Mouse (Mus musculus) gastrocnemius, postnatal 4 days (tissue): ENCODE results near the gene Bfsp2. TPM values are rescaled to one million over a fixed set of nuclear protein-coding genes. Genes with fewer than 3 reads are reported as not detected.

Experiments
- DNase-seq, 2 experiments: peaks; one replicate each; pipeline ENCODE4 v3.0.0; 2021 to 2022; ENCODE audit warnings: low spot score in 2 of 2, mixed read lengths in 2 of 2
- long read RNA-seq, 2 experiments: library from polyadenylated mRNA; stranded (forward); transcript quantifications; one replicate each; pipeline ENCODE4 v2.0.0; 2021
- total RNA-seq, 2 experiments: library from RNA; stranded (reverse); gene quantifications; 2 replicates each; pipeline ENCODE4 v1.2.3; 2021

Bfsp2 gene
- under 1 TPM; 0.62 to 0.64 TPM for total RNA-seq
- long read RNA-seq, experiment 1, partial matches to known transcripts = 0 of 1 reads
- long read RNA-seq, experiment 1, other reads (novel, unspliced or antisense) = 1 of 1 reads
- long read RNA-seq, experiment 2, partial matches to known transcripts = 1 of 4 reads
- long read RNA-seq, experiment 2, other reads (novel, unspliced or antisense) = 3 of 4 reads

- no peak for DNase-seq
Observed at GRCm38 (mm10) chr9:103480044-103480576, at the start of gene Bfsp2. TSS of gene Bfsp2 (minus strand) at chr9:103480420.

DNA sequence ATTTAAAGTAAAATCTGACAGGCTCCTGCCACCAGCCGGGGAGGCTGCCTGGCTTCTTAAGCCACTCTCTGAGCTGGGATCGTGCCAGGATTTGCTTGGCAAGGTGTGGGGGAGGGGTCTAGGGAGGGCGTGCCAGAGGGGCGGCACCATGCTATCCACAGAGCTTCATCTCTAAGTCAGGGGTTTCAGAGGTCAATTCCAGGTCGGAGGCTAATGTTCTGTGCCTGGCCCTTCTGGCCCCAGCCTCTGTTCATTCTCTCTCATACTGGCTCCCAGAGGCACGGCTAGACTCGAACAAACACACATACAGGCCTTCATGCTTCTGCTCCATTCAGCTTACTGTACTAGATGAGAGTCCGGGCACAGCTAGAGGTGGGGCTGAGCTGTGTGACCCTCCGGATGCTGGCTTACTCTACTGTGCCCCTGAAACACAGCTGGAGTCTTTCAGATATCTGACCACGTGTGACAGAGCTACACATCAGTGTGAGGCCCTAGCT, 44.9 kb upstream of the Bfsp2 start:
- no peak for DNase-seq

DNA sequence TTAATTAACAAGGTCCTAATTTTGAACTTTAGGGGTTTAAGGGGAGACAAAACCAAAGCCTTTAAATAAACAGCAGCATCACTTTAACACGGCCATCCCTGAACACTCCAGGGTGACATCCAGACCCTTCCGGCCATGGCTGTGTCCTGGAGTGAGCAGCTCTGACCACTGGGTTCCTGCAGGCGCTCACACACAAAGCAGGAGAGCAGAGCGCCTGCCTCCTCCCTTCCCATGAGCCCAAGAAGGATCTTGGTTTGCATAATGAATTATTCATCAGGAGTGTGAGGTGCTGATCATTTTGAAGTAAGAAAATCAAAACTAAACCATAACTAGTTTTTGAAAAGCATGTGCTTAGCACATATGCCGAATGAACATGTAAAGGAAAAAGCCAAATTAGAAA, 44.4 kb upstream of the Bfsp2 start:
- DNase-seq = no peak

GRCm38 (mm10) chr9:103523742-103524403, 43.7 kb upstream of the Bfsp2 start:
- DNase-seq = no peak

DNA sequence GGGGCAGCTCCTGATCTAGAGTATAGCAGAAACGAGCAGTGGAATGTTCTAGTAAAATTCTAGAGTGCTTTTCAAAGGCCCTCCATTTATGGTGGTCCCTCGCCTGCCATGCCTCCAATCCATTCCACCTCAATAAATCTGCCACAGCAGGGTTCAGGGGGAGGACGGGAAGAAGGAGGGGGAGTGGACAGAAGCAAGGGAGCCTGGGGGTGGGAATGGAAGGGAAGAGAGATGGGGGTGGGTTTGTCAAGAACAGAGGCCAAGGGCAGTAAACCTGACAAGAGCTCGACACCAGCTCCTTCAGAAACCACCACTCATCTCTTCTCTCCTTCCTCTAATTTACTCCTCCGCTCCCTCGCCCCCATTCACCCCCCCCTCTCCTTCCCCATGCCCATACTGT, 42.8 kb upstream of the Bfsp2 start:
- no peak for DNase-seq

DNA sequence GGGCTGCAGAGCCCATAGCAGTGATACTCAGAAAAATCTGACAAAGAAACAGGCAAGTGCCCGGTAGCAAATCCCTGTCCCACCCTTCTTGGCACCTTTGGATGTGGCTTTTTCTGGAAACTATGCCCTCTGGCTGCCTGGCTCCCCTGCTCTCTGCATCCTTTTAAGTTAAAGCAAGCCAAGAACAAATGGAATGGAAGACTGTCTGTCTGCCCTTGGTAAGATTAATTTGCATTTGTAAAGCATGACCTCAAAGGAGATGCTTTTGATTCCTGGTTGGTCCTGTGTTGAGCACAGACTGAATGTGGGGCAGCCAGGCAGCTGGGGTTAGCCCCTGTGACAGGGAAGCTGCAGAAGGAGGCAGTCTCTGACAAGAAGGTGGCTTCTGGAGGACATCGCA, 33.7 kb upstream of the Bfsp2 start:
- no peak for DNase-seq

GRCm38 (mm10) chr9:103512257-103512656, 32.0 kb upstream of the Bfsp2 start:
- no peak for DNase-seq

GRCm38 (mm10) chr9:103506968-103507584, 26.9 kb upstream of the Bfsp2 start:
- no peak for DNase-seq

GRCm38 (mm10) chr9:103505067-103505466, 24.8 kb upstream of the Bfsp2 start:
- no peak for DNase-seq

- DNase-seq = no peak
Observed at GRCm38 (mm10) chr9:103504646-103505045, 24.4 kb upstream of the Bfsp2 start.

GRCm38 (mm10) chr9:103503586-103504298, 23.5 kb upstream of the Bfsp2 start:
- no peak for DNase-seq

- DNase-seq = no peak
Observed at GRCm38 (mm10) chr9:103502655-103503054, 22.4 kb upstream of the Bfsp2 start.

DNA sequence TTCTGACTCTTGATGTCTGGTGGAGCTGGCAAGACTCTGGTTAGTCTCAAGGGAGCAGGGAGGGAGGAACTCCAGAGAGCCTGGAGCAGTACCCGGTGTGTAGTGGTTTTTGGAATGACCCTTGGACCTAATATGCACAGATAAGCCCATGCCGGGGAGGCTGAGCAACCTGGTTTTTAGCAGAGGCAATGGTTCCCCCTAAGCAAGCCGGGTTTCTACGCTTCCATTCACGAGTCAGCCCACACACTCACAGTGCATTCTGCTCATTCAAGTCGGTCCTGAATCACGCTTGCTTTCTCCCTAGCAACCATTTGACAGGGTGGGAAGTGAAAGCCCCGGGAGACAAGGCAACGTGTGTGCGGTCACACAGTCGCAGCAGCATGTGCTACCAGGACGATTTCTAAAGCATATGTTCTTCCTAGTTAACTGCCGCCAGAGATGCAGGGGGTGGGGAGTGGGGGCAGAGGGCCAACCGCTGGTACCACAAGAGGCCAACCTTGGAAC, 21.7 kb upstream of the Bfsp2 start:
- DNase-seq = no peak

GRCm38 (mm10) chr9:103499366-103499765, 19.1 kb upstream of the Bfsp2 start:
- DNase-seq = no peak

- DNase-seq = no peak
Observed at GRCm38 (mm10) chr9:103498699-103499098, 18.5 kb upstream of the Bfsp2 start.

DNA sequence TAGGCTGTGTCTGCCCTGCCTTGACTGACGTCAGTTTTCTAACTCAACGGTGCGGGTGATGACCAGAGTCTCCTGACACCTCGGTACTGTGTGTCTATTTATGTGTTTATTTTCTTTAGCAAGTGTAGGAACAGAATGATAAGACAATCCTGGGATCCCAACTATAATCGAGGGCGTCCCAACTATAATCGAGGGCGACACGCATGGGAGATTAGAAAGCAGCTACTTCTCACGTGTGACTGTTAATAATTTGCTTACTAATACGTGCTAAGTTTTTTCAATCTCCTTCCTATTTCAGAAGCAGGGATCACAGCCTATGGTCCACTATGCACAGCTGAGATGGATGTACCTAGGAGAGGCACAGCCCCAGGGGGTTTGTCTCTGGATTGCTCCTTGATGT, 15.2 kb upstream of the Bfsp2 start:
- no peak for DNase-seq

GRCm38 (mm10) chr9:103494346-103495020, 14.3 kb upstream of the Bfsp2 start:
- peak; percentile 49 to 79 for DNase-seq

- DNase-seq = no peak
Observed at GRCm38 (mm10) chr9:103491985-103492384, 11.8 kb upstream of the Bfsp2 start.

GRCm38 (mm10) chr9:103490439-103490838, 10.2 kb upstream of the Bfsp2 start:
- DNase-seq = peak; percentile 70 to 74

GRCm38 (mm10) chr9:103489883-103490282, 9.7 kb upstream of the Bfsp2 start:
- DNase-seq = no peak

GRCm38 (mm10) chr9:103489096-103489495, 8.9 kb upstream of the Bfsp2 start:
- DNase-seq = no peak
